Mouse (Mus musculus) cortical plate, adult 2 months (tissue): ENCODE data around the gene Slc24a2. TPM values are rescaled to one million over a fixed set of nuclear protein-coding genes. Genes with fewer than 3 reads are reported as not detected.

Source experiments
- H3K27ac ChIP-seq: fragments of 200-500 bp; 2 replicates; pipeline ENCODE4 v1.5.1; 2012; ENCODE audit warnings: low read length, control low read depth, inconsistent platforms; ENCODE audit not compliant: insufficient read depth
- H3K4me1 ChIP-seq: fragments of 200-500 bp; 2 replicates; pipeline ENCODE4 v1.6.1; 2011; ENCODE audit warnings: low read length; ENCODE audit not compliant: control insufficient read depth, insufficient read depth
- H3K4me3 ChIP-seq: fragments of 200-500 bp; 2 replicates; pipeline ENCODE4 v1.5.1; 2011; ENCODE audit warnings: mild to moderate bottlenecking, low read length, control low read depth; ENCODE audit not compliant: insufficient read depth
- CTCF ChIP-seq: fragments of 200-500 bp; IDR thresholded peaks from 2 replicates; pipeline ENCODE4 v1.5.1; 2011; ENCODE audit warnings: mild to moderate bottlenecking, control low read depth, low read length; ENCODE audit not compliant: insufficient read depth; ENCODE audit errors: extremely low read depth
- POLR2A ChIP-seq: fragments of 200-500 bp; IDR thresholded peaks from 2 replicates; pipeline ENCODE4 v1.6.1; 2011; ENCODE audit warnings: mild to moderate bottlenecking, low read length, control low read depth; ENCODE audit not compliant: insufficient read depth; ENCODE audit errors: extremely low read depth
- polyA plus RNA-seq: library from polyadenylated mRNA; depleted of rRNA; stranded (reverse); fragments of >200 nt; gene quantifications from 2 replicates; pipeline ENCODE4 v1.2.3, GENCODE M21; 2012

The Slc24a2 gene
- polyA plus RNA-seq, 1 experiment = 116 TPM

DNA sequence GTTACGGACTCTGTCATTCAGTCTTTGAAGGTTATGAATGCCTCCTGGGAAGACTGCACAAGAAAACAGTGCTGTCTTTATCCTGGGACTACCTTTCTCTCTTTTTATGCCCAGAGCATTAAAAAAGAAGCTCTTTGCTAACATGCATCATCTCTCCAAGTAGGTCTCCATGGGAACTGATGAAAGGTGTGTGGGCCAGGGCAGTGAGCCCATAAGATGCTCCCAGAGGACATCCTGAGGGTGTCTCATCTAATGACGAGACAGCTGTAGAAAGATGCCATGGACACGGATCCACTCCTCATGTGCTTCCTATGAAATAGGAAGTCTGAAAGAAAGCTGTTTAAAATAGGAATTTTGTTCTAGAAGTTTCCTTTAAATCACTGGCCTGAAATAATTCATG is 212.8 kb downstream of the Slc24a2 start:
- Histone ChIP-seq H3K4me3 (no peak overlapping the region), H3K4me1 (peaks cover 6% of the 10 kb centered on the region), H3K27ac (no peak overlapping the region; the same call in 1 of the 2 replicates)
- no peak for TF ChIP-seq POLR2A
- TF ChIP-seq CTCF = no peak

- peaks cover 6% of the 10 kb centered on the region for H3K4me1 ChIP-seq
- TF ChIP-seq POLR2A (no peak), CTCF (no peak)
- H3K27ac ChIP-seq = no peak overlapping the region
- H3K4me3 ChIP-seq = no peak overlapping the region
Observed at GRCm38 (mm10) chr4:87015746-87016145, 214.5 kb downstream of the Slc24a2 start.

GRCm38 (mm10) chr4:87013721-87014620 is 216.3 kb downstream of the Slc24a2 start:
- H3K4me1 ChIP-seq = peaks cover 5% of the 10 kb centered on the region
- no peak for TF ChIP-seq CTCF
- no peak overlapping the region for H3K27ac ChIP-seq
- no peak overlapping the region for H3K4me3 ChIP-seq

GRCm38 (mm10) chr4:86992470-86992869 is 237.8 kb downstream of the Slc24a2 start:
- no peaks in the 10 kb centered on the region; the same call in 1 of the 2 replicates for H3K4me1 ChIP-seq
- H3K4me3 ChIP-seq = no peak overlapping the region
- no peak overlapping the region for H3K27ac ChIP-seq
- TF ChIP-seq CTCF (peak; percentile 37; the same call in 1 of the 2 replicates), POLR2A (no peak)

DNA sequence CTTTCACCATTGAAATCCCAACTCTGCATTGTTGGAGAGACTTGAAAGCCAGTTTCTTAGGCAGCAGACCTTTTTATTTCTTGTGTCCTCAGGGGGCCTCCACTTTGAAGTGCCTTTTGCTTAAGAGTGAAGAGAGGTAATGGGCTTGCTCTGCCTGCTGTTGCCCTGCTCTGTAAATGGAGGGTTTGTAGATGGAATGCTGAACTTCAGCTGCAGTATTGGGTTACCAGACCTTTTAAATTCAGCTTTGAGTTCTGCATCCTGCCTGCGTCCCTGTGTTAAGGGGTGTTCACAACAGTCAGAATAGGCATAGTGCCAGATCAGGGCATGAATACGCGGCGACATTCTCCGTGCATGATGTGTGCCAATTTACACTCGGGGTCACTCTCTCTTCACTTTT is 241.0 kb downstream of the Slc24a2 start:
- H3K4me3 ChIP-seq = no peak overlapping the region
- no peak overlapping the region for H3K27ac ChIP-seq
- no peaks in the 10 kb centered on the region; the same call in 1 of the 2 replicates for H3K4me1 ChIP-seq
- TF ChIP-seq CTCF (no peak), POLR2A (no peak)

DNA sequence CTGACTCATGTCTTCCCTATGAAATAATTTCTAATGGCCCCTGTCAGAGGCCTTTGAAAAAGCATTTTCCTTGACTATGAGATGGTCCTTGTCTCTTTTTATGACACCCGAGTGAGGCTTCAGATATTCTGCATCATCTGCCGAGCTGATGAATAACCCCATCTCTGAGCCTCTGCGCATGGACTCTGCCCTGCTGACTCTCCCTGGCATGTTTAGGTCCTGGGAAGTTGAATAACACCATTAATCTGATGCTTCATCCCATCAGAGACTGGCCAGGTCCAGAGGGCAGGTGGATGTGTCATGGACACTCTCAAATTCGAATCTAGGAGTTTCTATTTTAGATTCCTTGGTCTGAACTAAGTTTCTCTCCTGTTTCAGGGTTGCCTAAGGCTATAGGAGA is 242.4 kb downstream of the Slc24a2 start:
- Histone ChIP-seq H3K4me3 (no peak overlapping the region), H3K27ac (no peak overlapping the region), H3K4me1 (no peaks in the 10 kb centered on the region; the same call in 1 of the 2 replicates)
- TF ChIP-seq CTCF (no peak), POLR2A (no peak)

DNA sequence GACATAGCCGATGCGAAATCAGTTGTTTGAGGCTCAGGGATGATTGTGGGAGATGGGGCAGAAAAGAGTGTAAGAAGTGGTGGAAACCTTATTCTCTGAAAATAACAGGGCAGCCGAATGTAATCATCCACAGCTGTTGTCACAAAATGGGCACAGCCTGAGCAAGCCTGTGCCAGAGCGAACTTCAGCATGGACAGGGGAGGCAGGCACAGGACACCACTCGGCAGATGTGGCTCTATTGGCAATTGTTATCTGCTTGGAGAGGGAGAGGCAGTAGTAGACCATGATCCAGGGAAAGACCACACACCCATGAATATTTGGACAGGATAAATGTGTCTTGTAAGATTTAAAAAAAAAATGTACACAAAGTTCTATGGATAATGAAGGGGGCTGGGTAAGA is 253.0 kb downstream of the Slc24a2 start:
- Histone ChIP-seq H3K27ac (no peak overlapping the region), H3K4me3 (no peak overlapping the region), H3K4me1 (no peaks in the 10 kb centered on the region)
- TF ChIP-seq POLR2A = no peak
- TF ChIP-seq CTCF = no peak

GRCm38 (mm10) chr4:86957576-86958411 is 272.5 kb downstream of the Slc24a2 start:
- Histone ChIP-seq H3K4me1 (no peaks in the 10 kb centered on the region), H3K4me3 (no peak overlapping the region), H3K27ac (no peak overlapping the region)
- TF ChIP-seq CTCF (peak; percentile 79), POLR2A (no peak)

- no peak overlapping the region for H3K4me3 ChIP-seq
- no peak overlapping the region for H3K27ac ChIP-seq
- no peaks in the 10 kb centered on the region for H3K4me1 ChIP-seq
- TF ChIP-seq CTCF (no peak), POLR2A (no peak)
Observed at GRCm38 (mm10) chr4:86955448-86955847, 274.8 kb downstream of the Slc24a2 start.

- no peak overlapping the region for H3K27ac ChIP-seq
- no peaks in the 10 kb centered on the region for H3K4me1 ChIP-seq
- H3K4me3 ChIP-seq = no peak overlapping the region
- TF ChIP-seq POLR2A (no peak), CTCF (no peak)
Observed at GRCm38 (mm10) chr4:86953519-86953918, 276.8 kb downstream of the Slc24a2 start.
